Mouse (Mus musculus): Measurements from ENCODE around the gene Bnc2. TPM values are rescaled to one million over a fixed set of nuclear protein-coding genes. Genes with fewer than 3 reads are reported as not detected.

Gene Bnc2
- polyA plus RNA-seq, 1 experiment, result 15.2 TPM

DNA sequence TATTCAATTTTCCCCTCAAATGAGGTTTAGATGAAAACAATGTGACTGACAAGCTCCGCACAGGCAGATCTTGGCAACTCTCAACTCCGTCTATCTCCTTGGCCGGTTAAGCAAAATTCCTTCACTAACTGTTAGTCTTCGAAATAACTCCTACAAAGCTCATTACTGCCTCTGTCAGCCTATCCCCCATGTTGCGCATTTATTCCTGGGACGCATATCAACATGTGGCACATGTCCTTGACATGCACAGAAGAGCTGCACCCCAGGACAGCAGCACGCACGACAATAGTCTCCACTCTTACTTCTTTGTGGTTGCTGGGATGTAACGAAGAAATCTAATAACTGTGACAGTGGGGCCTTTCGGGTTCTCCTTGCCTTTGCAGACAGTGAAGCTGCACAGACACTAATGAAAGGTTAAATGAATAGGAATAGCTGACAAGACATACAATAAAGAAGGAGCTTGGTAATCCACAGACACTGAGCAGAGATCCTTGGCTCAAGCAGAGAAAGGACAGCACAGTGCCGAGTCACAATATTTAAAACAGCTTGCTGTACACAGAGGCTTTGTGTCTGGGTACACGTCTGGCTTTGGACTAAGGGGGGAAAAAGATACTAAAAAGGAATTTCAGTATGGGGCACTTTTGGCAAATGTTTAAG is 6.0 kb downstream of the Bnc2 start:
- DNase-seq (ENCODE audit: low read depth), result peak; percentile 57
- TF ChIP-seq CTCF (IDR thresholded peaks at IDR 0.05; ENCODE audit: borderline replicate concordance, extremely low read depth, insufficient read depth, insufficient read length) (no peak), POLR2A (IDR thresholded peaks at IDR 0.05; ENCODE audit: borderline replicate concordance, extremely low read depth, insufficient read depth, insufficient read length, poor library complexity, severe bottlenecking) (no peak)

GRCm38 (mm10) chr4:84668226-84668625 is 6.8 kb downstream of the Bnc2 start:
- no peak for DNase-seq (ENCODE audit: low read depth)
- TF ChIP-seq CTCF (IDR thresholded peaks at IDR 0.05; ENCODE audit: borderline replicate concordance, extremely low read depth, insufficient read depth, insufficient read length) (no peak), POLR2A (IDR thresholded peaks at IDR 0.05; ENCODE audit: borderline replicate concordance, extremely low read depth, insufficient read depth, insufficient read length, poor library complexity, severe bottlenecking) (no peak)

- DNase-seq (ENCODE audit: low read depth), result no peak
- TF ChIP-seq CTCF (IDR thresholded peaks at IDR 0.05; ENCODE audit: borderline replicate concordance, extremely low read depth, insufficient read depth, insufficient read length), result no peak
- no peak for TF ChIP-seq POLR2A (IDR thresholded peaks at IDR 0.05; ENCODE audit: borderline replicate concordance, extremely low read depth, insufficient read depth, insufficient read length, poor library complexity, severe bottlenecking)
Observed at GRCm38 (mm10) chr4:84662228-84663065, 12.6 kb downstream of the Bnc2 start.

GRCm38 (mm10) chr4:84661341-84661740 is 13.7 kb downstream of the Bnc2 start:
- DNase-seq (ENCODE audit: low read depth), result no peak
- TF ChIP-seq POLR2A (IDR thresholded peaks at IDR 0.05; ENCODE audit: borderline replicate concordance, extremely low read depth, insufficient read depth, insufficient read length, poor library complexity, severe bottlenecking) (no peak), CTCF (IDR thresholded peaks at IDR 0.05; ENCODE audit: borderline replicate concordance, extremely low read depth, insufficient read depth, insufficient read length) (no peak)

DNA sequence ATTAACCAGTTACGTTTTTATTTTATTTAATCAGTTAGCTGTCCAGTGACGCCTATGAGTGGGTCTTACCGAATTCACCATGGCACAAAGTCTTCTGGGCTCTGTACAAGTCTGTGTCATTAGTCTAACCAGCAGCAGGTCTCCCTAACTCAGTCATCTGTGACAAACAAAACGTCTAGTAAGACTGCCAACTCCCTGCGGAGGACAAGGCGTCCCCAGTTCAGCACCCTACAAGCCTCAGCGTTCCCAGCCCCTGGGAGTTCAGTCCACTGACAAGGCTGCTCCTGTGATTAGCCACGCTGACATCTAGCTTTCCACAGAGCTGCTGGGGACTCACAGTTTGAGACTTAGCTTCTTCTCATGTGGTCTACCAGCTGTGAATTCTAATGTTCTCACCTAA is 23.3 kb downstream of the Bnc2 start:
- DNase-seq (ENCODE audit: low read depth), result no peak
- TF ChIP-seq CTCF (IDR thresholded peaks at IDR 0.05; ENCODE audit: borderline replicate concordance, extremely low read depth, insufficient read depth, insufficient read length), result no peak
- no peak for TF ChIP-seq POLR2A (IDR thresholded peaks at IDR 0.05; ENCODE audit: borderline replicate concordance, extremely low read depth, insufficient read depth, insufficient read length, poor library complexity, severe bottlenecking)

DNA sequence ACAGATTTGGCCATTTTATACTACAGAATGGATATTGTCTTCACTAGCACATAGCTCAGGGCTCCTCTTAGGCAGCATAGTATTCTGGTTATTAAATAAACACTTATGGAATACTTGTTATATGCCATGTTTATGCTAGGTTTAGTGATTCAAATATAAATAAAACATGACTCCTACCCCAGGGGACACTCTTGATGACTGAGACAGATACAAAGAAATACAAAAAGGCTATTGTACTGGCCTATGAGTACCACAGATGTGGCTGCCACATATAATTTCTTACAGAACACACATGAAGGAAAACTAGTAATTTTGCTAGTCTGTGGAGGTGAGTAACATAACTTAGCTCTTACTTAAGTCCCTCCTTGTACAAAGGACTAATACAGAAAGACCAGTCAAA is 28.5 kb downstream of the Bnc2 start:
- no peak for DNase-seq (ENCODE audit: low read depth)
- TF ChIP-seq POLR2A (IDR thresholded peaks at IDR 0.05; ENCODE audit: borderline replicate concordance, extremely low read depth, insufficient read depth, insufficient read length, poor library complexity, severe bottlenecking) (no peak), CTCF (IDR thresholded peaks at IDR 0.05; ENCODE audit: borderline replicate concordance, extremely low read depth, insufficient read depth, insufficient read length) (no peak)

DNA sequence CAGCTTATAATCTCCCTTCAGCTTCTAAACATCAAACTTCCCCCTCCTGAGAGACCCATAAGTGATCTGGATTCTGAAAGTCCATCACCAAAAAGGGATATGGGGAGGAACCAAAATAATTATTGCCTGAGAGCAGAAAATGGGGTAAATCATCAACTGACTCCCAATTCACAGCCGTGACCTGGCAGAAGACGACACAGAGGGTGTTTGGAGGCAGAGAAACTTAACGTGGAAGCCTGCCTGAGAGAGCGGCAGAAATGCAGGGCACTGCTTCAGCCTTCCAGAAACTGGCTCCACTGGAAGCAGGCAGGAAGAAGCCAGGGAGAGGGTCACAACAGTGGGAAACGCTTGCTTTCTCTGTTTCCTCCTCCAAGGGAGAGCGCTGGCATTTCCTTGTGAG is 35.9 kb downstream of the Bnc2 start:
- TF ChIP-seq CTCF (IDR thresholded peaks at IDR 0.05; ENCODE audit: borderline replicate concordance, extremely low read depth, insufficient read depth, insufficient read length), result no peak
- TF ChIP-seq POLR2A (IDR thresholded peaks at IDR 0.05; ENCODE audit: borderline replicate concordance, extremely low read depth, insufficient read depth, insufficient read length, poor library complexity, severe bottlenecking), result no peak
- no peak for DNase-seq (ENCODE audit: low read depth)

GRCm38 (mm10) chr4:84637641-84638040 is 37.4 kb downstream of the Bnc2 start:
- TF ChIP-seq POLR2A (IDR thresholded peaks at IDR 0.05; ENCODE audit: borderline replicate concordance, extremely low read depth, insufficient read depth, insufficient read length, poor library complexity, severe bottlenecking) (no peak), CTCF (IDR thresholded peaks at IDR 0.05; ENCODE audit: borderline replicate concordance, extremely low read depth, insufficient read depth, insufficient read length) (no peak)
- DNase-seq (ENCODE audit: low read depth), result peak; percentile 51

DNA sequence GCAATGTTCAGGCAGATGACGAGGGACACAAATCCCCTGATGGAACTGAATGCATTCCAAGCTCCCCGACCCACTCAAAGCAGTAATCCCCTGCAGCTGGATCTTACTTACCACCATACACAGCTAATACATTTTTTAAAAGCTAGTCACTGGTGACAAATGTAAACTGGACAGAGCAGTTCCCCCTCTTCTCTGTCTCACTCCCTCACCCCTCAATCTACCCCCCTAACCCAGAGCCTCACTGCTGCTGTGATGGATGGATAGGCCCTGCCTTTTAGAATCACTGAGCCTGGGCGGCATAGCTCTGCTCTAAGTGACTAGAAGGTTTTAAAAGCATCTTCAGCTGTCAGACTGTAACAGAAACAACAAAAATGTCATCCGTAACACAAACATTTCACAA is 40.3 kb downstream of the Bnc2 start:
- DNase-seq (ENCODE audit: low read depth), result peak; percentile 16
- TF ChIP-seq CTCF (IDR thresholded peaks at IDR 0.05; ENCODE audit: borderline replicate concordance, extremely low read depth, insufficient read depth, insufficient read length) (no peak), POLR2A (IDR thresholded peaks at IDR 0.05; ENCODE audit: borderline replicate concordance, extremely low read depth, insufficient read depth, insufficient read length, poor library complexity, severe bottlenecking) (no peak)

GRCm38 (mm10) chr4:84633991-84634390 is 41.1 kb downstream of the Bnc2 start:
- DNase-seq (ENCODE audit: low read depth), result no peak
- TF ChIP-seq CTCF (IDR thresholded peaks at IDR 0.05; ENCODE audit: borderline replicate concordance, extremely low read depth, insufficient read depth, insufficient read length) (no peak), POLR2A (IDR thresholded peaks at IDR 0.05; ENCODE audit: borderline replicate concordance, extremely low read depth, insufficient read depth, insufficient read length, poor library complexity, severe bottlenecking) (no peak)

- peak; percentile 82 for DNase-seq (ENCODE audit: low read depth)
- TF ChIP-seq POLR2A (IDR thresholded peaks at IDR 0.05; ENCODE audit: borderline replicate concordance, extremely low read depth, insufficient read depth, insufficient read length, poor library complexity, severe bottlenecking), result no peak
- TF ChIP-seq CTCF (IDR thresholded peaks at IDR 0.05; ENCODE audit: borderline replicate concordance, extremely low read depth, insufficient read depth, insufficient read length), result no peak
Observed at GRCm38 (mm10) chr4:84632832-84633789, 42.0 kb downstream of the Bnc2 start.

All from brain, embryonic 14.5 days (tissue).